Mouse (Mus musculus): ENCODE data around the gene Tspan17.
"Not testable (repeated sequence)": the region's sequence is repeated elsewhere in the genome, so short reads cannot be mapped to it uniquely, and the experiment has no call there.

Tspan17 gene

DNA sequence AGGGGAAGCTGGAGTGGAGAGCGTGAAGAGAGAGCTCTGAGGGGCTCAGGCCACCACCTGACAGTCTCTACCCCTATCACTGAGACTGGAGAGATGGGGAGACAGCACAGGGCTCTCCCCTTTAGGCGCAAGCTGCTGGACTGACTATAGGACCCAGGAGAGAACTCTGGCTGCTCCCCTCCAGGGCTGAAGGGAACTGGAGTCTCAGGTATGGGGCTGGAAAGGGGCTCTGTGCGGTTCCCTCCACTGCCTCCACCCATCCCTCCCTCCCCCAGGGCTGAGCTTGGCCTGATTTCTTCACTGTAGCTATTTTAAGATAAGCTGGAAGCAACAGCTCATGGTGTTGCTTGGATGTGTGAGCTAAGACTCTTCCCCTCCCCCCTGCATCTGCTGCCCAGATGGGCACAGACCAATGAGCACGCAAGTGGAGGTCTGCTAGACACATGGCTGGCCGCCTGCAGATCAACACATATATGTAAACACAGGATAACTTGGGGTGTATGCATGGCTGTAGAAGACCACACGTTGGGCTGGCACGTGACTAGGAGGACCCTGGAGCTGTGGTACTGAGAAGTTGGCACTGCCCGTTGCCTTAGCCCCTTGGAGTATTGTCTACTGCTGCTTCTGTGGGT, 28.9 kb upstream of the Tspan17 start:
- ATAC-seq (ENCODE audit: insufficient number of reproducible peaks, low FRiP score, low TSS enrichment): no peak

DNA sequence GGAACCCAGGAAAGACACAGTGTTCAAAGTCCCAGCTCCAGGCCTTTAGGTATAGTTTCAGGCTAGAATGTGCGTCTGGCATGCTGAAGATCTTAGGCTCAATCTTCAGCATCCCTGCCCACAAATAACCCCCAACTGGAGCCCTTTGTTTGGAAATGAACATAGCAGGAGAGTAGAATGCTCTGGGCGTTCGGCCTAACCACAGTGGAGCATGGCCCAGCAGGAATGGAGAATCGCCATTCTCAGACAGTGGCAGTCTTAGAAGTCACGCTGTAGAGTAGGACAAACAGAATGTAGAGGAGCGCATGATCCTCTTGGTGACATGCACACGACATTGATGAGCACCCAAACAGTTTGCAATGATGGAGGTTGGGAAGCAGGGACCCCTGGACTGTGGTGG, 28.3 kb upstream of the Tspan17 start:
- ATAC-seq (ENCODE audit: insufficient number of reproducible peaks, low FRiP score, low TSS enrichment): no peak

DNA sequence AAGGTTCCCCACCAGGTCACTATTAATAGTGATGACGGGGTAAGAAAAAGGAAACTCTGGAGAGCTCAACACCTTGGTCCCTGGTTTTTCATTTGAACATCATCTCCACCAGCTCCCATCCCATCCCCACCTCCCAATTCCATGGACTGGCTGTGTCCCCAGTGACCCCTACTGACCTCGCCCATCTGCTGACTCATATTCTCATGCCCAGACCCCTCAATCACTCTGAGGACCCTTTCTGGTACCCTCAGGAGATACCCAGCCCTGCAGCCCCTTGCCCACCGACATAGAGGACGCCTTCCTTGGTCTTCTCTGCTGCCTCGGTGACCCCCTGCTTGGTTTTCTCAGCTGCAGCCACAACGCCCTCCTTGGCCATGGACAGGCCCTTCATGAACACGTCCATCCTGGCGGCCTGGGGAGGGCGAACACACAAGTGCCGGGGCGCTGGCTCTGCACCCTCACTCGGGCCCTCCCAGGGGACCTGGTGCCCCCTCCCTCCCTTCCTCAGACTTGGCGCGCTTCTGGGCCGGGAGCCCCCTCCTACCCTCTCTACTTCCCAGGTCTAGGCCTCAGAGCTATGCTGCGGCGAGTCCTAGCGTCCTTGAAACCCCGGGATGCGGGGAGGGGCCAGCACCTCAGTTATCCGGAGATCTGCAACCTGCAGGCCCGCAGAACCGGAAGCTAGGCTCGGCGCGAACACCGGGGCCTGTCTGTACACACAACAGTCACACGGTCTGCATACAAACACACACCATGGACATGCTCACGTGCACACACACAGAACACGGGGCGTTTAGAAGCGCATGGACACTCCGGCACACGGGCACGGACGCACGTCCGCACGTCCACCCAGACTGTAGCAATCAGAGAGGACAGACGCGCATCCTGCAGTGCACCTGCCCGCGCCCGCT, 23.6 kb upstream of the Tspan17 start:
- ATAC-seq (ENCODE audit: insufficient number of reproducible peaks, low FRiP score, low TSS enrichment): peak; percentile 27; the same call in 1 of the 2 replicates

DNA sequence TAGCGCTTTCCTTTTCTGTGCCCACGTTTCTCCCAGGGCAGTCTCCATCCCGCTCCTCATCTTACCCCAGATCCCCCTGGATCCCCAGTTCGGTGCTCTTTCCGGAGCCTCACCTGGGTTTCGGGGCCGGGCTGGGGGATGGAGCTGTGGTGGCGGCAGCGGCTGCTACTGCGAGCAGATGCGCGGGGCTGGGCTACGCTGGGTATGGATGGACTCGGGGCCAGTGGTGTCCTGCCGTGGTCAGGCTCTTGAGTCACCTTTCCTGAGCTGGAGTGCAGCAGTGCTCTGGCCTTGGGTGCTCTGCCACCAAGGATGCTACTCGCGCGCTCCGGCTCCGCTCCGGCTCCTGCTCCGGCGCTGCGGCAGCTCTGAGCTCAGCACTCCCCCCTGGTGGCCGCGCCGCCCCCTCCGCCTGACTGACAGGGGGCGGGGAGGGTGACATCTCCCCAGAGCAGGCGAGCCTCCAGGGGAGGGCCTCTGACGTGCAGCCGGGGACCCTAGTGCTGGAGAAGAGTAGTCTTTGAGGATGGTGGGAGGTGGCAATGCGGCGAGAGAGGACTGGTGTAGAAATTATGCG, 22.9 kb upstream of the Tspan17 start, which contains the start of gene Sncb:
Sncb (minus strand) TSS at position 404 of the 577 bp plus-strand sequence.
- ATAC-seq (ENCODE audit: insufficient number of reproducible peaks, low FRiP score, low TSS enrichment): peak; percentile 70

DNA sequence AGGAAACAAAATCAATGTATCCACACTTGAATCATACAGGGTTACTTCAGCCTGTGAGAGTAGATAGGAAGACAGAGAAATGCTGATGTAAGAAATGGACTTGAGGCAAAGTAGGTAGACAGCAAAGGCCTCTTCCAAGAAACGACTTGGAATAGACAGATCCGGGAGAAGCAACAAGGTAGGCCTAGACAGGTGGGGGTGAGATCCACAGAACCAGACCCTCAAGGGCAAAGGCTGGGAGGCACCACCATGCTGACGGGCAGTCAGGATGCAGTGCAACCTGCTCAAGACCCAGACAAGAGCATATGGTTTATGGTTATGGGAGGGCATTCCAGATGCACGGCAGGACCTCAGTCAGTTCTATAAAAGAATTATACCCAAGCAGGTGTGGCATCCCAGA, 22.2 kb upstream of the Tspan17 start:
- ATAC-seq (ENCODE audit: insufficient number of reproducible peaks, low FRiP score, low TSS enrichment): no peak

DNA sequence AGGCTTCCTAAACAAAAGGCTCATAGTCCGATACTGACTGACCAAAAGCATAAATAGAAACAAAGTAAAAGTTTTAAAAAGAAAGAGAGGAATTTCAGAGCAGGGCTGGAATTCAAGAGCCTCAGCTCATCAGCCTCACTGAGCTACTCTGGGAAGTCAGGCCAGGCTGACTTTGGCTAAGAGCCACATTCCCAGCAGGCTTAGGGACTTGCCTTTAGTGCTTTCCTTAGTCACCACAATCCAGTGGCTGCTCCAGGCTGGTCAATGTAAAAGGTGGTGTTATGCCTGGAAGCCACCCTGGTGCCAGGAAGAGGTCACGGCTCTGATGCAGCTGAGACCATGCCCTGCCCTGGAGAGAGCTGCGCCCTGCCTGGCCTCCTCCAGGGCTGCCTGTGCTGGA, 8.6 kb upstream of the Tspan17 start:
- ATAC-seq (ENCODE audit: insufficient number of reproducible peaks, low FRiP score, low TSS enrichment): peak; percentile 74; the same call in 1 of the 2 replicates

DNA sequence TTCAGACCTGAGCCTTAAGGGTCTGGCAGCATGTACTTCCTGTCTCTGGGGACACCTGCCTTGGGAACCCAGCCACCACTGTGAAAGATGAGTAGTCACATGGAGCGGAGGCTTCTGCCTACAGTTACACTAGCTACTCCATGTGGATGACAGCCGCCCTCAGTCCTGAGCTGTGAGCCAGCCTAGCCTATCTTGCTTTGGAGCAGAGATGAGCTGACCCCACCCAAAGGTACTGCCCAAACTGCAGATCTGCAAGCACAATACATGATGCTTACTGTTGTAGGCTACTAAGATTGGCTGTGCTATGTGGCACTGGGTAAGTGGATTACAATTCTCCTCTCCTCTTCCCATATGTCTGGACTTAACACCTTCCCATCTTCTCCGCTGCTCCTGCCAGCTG, 8.1 kb upstream of the Tspan17 start:
- 0 out of 2 replicates have a peak, but pooled peaks have one; percentile 20 for ATAC-seq (ENCODE audit: insufficient number of reproducible peaks, low FRiP score, low TSS enrichment)

DNA sequence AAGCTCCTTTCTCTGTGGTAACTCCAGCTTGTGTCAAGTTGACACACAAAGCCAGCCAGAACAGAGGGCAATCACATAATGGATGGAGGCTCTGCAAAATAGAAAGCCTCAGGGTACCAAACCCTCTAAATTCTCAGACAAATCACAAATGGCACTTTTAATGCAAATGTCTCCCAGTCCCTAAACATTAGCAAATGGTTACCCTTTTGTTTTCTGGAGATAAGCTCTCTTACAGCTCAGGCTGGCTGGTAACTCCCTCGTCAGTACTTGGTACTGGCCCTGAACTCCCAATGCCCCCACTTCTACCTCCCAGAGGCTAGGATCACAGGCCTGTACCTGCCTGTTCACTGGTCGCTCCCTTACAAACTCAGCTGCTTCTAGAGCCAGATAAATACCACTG, 5.9 kb upstream of the Tspan17 start:
- no peak for ATAC-seq (ENCODE audit: insufficient number of reproducible peaks, low FRiP score, low TSS enrichment)

DNA sequence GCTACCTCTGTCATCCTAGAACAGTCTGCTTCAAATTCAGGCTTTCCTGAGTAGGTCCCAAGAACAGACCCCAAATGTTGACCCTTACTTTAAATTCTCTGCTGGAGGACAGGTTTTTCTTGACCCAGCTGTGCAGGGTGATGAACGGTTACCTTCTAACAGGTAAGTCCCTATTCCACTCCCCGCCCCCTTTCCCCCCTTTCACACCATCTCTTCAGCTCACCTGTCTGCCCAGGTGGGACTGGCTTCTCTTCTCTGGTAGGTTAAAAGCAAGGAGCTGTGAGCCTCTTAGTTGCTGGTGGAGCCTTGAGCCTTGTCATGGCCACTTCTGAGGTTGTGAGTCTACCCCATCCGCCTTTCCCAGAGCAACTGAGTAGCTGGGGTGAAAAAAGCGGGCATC, 5.5 kb upstream of the Tspan17 start, which contains the start of gene Eif4e1b:
Eif4e1b (plus strand) TSS at position 301 of the 400 bp plus-strand sequence.
- ATAC-seq (ENCODE audit: insufficient number of reproducible peaks, low FRiP score, low TSS enrichment): no peak

DNA sequence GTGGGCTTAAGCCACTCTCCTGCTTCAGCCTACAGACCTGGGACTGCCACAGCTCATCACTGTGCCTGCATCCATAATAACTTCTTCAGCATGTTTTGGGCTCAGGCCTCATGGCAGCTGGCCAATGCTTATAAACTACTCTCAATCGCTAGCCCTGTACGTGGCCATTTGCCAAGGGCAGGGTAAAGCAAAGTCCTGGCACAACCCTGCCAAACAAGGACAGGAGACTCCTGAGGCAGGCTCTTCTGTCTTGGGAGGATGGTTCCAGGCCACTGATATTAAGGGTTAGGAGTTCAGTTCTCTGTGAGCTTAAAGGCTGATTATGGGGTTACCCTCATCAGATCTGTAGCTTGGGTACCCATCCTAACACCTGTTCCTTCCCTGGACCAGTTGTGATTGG, 1.6 kb upstream of the Tspan17 start:
- not testable (repeated sequence) for ATAC-seq (ENCODE audit: insufficient number of reproducible peaks, low FRiP score, low TSS enrichment)

DNA sequence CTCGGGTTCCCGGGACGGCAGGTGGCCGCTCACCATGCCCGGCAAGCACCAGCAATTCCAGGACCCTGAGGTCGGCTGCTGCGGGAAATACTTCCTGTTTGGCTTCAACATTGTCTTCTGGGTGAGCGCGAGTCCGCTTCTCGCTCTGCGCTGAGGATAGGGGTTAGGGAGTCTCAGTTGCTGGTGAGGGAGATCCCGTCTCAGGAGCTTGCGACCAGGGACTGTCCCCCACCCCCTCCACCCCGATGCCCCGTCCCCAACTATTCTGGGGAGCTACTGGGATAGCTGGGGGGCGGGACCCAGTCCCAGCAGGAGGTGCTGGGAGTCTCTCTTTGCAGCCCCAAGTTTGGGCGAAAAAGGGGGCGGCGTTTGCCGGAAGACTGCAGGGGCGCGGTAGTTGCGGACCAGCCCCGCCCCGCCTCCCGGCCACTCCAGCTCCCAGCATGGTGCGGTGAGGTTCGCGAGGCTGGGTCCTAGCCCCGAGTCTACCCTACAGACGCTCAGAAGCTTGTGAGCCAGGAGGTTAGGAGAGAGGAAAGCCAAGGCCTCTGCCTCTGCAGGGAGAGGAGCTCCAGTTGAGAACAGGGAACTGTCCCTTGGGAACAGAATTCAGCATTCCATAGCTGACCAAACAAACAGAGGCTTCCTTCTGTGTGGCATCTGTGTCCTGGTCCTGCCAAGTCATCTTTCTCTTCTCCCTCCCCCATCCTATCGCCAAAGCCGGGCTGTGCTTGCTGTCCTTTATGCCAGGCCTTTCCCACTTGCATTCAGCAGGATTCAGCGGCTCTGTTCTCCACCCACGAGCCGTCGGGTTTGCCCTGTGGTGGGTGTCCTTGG, 602 bp downstream of the Tspan17 start:
- peak; percentile 32; the same call in 1 of the 2 replicates for ATAC-seq (ENCODE audit: insufficient number of reproducible peaks, low FRiP score, low TSS enrichment)

DNA sequence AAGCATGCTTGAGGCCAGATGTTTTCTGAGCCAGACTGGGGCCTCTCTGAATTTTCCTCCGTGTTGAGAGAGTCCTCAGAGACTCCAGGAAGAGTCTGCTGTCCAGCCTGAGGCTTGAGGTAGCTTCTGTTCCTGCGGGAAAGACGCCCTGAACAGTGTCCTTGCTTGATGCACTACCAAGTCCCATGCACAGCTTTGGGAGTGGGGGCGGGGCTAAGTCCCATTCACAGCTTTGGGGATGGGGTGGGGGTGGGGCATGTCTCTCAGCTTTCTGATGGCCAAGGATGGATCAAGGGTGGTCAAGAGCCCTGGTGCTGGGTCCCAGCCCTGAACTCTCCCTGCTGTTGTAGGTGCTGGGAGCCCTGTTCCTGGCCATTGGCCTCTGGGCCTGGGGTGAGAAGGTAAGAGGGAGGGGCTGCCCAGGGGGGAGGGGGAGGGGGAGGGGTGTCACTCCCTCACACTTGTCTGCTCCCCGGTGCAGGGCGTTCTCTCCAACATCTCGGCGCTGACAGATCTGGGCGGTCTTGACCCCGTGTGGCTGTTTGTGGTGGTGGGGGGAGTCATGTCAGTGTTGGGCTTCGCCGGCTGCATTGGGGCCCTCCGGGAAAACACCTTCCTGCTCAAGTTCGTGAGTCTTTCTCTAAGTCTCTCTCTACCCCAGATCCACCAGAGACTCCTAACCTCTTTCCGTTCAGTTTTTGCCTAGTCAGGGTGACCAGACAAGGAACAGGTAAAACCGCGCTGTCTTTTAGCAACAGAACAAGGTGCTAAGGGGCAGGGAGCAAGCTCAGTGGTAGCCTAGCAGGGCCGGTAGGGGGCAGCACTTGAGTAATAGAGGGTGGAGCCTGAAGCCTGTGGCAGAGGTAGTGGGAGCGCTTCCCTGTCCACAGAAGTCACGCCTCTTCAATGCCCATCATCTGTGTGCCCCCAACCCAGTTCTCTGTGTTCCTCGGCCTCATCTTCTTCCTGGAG, 3.4 kb downstream of the Tspan17 start:
- no peak for ATAC-seq (ENCODE audit: insufficient number of reproducible peaks, low FRiP score, low TSS enrichment)

DNA sequence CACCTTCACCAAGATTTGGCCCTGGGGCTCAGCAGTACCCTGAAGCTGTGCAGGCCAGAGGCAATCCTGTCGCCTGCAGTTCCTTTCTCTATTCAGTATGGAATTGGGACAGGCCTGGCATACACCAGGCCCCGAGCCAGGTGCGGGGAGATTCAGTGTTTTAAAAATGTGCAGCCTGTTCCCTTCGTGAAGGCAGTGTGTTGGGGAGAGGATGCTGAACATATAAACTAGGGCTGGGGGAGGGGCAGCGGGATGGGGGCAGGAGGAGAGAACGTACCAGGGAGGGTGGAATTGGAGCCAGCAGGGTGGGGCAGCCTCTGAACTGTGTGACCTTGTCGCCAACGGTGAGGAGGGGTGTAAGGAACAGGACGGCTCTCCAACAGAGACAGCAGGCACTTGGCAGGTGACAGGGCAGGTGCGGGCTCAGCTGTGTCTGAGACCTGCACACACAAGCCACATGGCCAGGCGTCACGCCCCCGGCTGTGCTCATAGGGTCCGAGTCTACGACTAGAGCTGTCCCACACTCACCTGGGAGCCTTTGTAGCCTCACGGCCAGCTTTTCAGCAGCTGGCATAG, 4.9 kb downstream of the Tspan17 start:
- no peak for ATAC-seq (ENCODE audit: insufficient number of reproducible peaks, low FRiP score, low TSS enrichment)

DNA sequence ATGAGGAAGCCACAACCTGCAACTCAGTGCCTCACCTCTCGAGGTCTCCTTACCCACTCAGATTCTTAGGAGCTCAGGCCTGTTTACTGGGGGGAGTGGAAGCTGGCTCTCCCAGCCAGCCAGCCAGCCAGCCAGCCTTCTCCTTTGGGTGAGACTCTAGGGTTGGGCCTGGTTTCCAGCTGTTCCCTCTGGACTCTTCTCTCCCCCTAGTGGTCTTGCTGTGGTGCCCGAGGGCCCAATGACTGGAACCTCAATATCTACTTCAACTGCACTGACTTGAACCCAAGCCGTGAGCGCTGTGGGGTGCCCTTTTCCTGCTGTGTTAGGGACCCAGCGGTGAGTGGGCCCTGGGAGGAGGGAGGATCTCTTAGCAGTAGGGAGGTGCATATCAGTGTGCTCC, 5.7 kb downstream of the Tspan17 start:
- ATAC-seq (ENCODE audit: insufficient number of reproducible peaks, low FRiP score, low TSS enrichment): no peak

DNA sequence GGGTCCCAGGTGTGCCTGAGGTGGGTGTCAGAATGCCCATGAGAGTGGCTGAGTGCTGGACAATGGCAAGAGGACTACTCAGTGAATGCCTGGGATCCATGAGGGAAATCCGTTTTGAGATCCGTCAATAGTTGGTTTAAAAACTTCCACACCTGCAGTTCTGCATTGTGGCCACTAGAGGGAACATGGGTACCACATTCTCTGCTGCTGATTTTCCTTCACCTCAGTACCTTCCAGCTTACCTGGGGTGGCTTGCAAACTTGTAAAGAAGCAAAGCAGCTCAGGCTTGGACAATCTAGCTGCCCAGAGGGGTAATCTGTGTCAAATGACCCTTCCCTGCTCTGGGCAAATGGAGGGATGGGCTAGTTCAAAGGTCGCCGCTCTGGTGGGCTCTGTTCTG, 8.2 kb downstream of the Tspan17 start:
- no peak for ATAC-seq (ENCODE audit: insufficient number of reproducible peaks, low FRiP score, low TSS enrichment)

DNA sequence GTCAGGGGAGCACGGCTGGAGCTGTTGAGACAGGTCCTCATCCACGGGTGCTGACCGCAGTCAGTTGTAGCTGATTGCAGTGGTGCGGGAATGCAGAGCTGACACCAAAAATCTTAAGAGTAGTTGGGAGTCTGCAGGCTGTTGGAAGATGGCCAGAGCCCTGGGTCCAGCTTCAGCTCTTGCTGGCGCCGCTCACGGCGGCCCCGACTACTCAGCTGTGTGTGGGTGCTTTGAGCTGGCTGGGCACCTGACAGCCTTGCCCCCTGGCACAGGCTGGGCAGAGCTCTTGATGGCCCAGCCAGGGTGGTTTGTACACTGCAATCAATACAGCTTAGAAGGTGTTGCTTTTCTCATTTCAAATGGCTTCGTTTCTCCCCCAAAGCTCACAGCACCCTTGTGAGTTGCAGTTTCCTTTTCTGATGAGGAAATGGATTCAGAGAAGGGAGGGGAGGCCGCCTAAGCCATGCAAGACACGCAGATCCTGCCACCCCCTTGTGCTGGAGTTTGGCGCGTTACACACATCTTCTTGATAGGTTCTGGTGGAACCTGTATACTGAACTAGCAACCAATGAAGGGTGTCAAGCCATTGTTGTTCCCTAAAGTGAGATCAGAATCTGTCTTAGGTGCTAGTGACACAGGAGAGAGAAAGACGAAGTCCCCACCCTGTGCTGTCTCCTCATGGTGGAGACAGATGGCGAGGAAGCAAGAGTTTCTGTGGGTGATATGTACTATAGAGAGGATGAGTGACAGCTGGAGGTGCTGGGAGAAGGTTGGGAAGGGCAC, 8.9 kb downstream of the Tspan17 start:
- no peak for ATAC-seq (ENCODE audit: insufficient number of reproducible peaks, low FRiP score, low TSS enrichment)

DNA sequence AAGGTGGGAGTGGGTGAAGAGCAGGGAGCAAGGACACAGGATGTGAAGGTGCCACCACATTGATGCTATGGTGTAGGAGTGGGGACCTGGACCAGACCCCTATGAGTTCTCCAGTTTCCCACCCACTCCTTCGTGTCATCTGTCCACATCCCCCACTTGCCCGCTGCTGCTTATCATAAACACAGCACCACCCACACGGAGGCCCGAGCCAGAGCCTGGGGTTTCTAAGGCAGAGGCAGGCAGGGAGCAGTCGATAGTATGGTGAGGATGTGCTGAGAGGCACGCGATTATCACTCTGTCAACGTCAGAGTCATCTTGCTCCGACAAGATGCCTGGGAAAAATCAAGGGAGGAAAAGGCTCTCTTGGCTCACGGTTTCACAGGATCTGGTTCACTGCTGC, 9.6 kb downstream of the Tspan17 start:
- no peak for ATAC-seq (ENCODE audit: insufficient number of reproducible peaks, low FRiP score, low TSS enrichment)

DNA sequence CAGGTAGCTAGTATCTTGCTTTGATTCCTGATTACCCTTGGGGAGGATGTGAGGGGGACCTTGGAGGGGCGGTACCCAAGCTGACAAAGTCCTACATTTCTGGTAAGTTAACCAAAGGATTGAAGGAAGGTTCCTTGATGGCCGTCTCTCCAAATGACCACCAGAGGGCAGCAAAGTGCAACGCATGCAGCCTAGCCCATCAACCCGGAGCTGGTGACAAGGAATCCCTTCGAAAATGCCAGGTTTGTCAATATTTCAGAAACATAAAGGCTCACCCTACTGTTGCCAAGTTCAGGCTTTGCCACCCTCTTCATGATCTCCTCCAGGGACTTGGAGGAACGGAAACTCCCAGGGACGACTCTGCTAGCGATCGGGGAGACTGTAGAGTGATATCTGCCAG, 10.5 kb downstream of the Tspan17 start:
- peak; percentile 36; the same call in 1 of the 2 replicates for ATAC-seq (ENCODE audit: insufficient number of reproducible peaks, low FRiP score, low TSS enrichment)

Measured in cerebellum, adult (tissue).